Mouse (Mus musculus) brain, embryonic 14.5 days (tissue): ENCODE results near the gene Dlgap4. TPM values are rescaled to one million over a fixed set of nuclear protein-coding genes. Genes with fewer than 3 reads are reported as not detected.

Experiments
- DNase-seq: peaks from one replicate; pipeline ENCODE4 v3.0.0-alpha.2; 2011; ENCODE audit warnings: low read depth
- CTCF ChIP-seq: fragments of 200-500 bp; IDR thresholded peaks from 2 replicates; pipeline ENCODE4 v1.5.1; 2012; ENCODE audit warnings: inconsistent platforms, mild to moderate bottlenecking, moderate library complexity, borderline replicate concordance; ENCODE audit not compliant: insufficient read depth, insufficient read length; ENCODE audit errors: extremely low read depth
- POLR2A ChIP-seq: fragments of 200-500 bp; IDR thresholded peaks from 2 replicates; pipeline ENCODE4 v1.6.1; 2012; ENCODE audit warnings: mild to moderate bottlenecking, inconsistent platforms, borderline replicate concordance; ENCODE audit not compliant: poor library complexity, insufficient read depth, insufficient read length, severe bottlenecking; ENCODE audit errors: extremely low read depth
- polyA plus RNA-seq: library from polyadenylated mRNA; depleted of rRNA; stranded (reverse); fragments of >200 nt; gene quantifications from 2 replicates; pipeline ENCODE4 v1.2.3, GENCODE M21; 2012

Gene Dlgap4
- polyA plus RNA-seq, 1 experiment = 344 TPM

DNA sequence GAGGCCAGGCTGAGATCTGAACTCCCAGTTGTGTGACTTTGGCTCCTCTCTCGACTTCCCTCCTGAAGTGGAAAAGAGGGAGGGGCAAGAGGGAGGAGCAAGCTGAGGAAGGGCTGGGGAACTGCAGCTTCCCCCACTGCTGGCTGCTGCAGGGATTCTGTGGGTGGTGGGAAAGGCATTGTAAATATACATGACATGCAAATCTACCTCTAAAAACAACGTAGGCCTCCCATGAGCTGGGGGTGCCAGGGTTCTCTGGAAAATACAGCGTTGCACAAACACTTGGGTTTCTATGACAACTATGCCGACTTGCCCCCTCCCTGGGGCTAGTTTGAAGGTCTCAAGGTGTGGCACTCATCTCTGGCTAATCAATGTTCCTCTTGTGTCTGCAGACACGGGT is 50.9 kb downstream of the Dlgap4 start:
- no peak for TF ChIP-seq POLR2A
- peak; percentile 68 for DNase-seq

- DNase-seq = no peak
- no peak for TF ChIP-seq POLR2A
- no peak for TF ChIP-seq CTCF
These were observed 51.6 kb downstream of the Dlgap4 start for GRCm38 (mm10) chr2:156664993-156665518.

DNA sequence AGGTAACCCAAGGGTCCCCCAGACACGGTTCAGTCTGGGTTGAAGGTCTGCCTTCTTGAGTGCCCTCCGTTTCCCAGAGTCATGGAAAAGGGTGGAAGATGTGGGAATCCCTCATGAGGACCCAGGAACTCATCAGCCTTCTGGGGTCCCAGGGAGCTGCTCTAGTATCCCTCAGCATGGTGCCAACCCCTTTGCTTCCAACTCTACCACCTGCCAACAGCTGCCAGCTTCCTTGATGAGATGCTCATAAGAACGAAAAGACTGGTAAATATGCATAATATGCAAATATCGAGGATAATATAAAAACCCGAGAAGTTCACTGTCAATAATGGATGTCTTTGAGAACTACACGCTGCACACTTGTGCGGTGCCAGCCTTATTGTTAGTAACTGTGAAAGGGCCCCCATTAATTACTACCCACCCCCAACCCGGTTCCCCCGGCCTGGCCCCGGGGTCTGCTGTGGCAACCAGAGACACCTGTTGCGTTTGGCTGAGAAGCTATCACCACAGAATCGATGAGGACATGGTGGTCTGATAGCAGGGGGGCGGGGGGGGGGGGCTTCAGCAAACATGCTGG is 52.2 kb downstream of the Dlgap4 start:
- TF ChIP-seq CTCF = no peak
- TF ChIP-seq POLR2A = no peak
- peak; percentile 82 for DNase-seq

- DNase-seq = peak; percentile 95
- no peak for TF ChIP-seq CTCF
- TF ChIP-seq POLR2A = no peak
These were observed 52.7 kb downstream of the Dlgap4 start for GRCm38 (mm10) chr2:156666231-156666630.

DNA sequence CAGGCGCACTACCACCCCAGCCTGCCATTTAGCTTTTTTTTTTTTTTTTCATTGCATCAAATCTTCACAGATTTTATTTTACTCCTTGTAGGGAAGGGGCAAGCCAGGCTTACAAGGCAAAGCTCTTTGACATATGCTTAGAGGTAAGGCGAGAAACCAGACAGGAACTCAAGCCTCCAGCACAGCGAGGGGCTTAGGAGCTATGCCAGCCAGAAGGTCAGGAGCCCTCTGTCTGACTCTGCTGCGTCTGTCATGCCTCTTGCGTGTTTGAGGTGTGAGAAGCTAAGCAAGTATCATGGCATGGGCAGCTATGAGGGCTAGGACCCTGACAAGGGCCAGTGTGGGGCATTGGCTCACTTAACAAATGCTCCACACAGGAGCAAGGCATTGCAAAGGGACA is 53.8 kb downstream of the Dlgap4 start:
- no peak for TF ChIP-seq POLR2A
- no peak for TF ChIP-seq CTCF

DNA sequence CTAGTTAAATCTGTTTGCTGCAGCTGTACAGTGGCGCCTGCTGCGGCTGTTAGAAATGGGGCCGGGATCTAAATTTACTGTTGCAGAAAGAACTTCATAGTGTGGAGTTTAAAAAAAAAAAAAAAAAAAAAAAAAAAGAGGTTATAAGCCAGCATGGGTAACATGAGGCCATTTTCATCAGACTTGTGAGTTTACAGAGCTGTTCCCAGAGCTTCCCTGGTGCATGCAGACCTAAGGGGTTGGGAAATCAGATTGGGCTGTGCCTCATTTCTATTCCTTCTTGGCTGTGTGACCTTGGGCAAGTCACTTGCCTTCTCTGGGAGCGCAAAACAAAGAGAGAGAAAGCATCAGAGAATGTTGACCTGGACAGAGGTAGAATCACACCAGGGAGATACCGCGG is 55.1 kb downstream of the Dlgap4 start:
- no peak for DNase-seq
- TF ChIP-seq POLR2A (no peak), CTCF (no peak)

More for the DNA sequence above, 53.8 kb downstream of the Dlgap4 start:
- no peak for DNase-seq

DNA sequence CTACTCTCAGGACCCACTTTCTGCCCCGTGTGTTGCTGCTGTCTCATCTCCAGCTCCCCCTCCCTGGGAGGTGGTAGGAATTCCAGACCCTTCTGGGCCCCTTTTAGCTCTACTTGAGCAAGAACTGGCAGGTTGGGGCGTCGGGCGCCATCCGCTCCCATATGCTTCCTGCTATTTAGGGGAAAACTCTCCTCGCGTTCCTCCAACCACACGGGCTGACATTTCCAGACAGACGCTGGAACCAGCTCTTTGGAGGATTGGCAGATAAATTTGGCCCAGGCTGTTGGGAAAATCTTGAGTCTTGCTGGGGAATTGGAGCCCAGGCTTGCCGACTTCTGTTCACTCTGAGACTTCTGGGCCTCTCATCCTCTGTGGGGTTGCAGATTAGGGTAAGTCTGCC is 59.8 kb downstream of the Dlgap4 start:
- no peak for TF ChIP-seq CTCF
- TF ChIP-seq POLR2A = no peak
- DNase-seq = peak; percentile 84

DNA sequence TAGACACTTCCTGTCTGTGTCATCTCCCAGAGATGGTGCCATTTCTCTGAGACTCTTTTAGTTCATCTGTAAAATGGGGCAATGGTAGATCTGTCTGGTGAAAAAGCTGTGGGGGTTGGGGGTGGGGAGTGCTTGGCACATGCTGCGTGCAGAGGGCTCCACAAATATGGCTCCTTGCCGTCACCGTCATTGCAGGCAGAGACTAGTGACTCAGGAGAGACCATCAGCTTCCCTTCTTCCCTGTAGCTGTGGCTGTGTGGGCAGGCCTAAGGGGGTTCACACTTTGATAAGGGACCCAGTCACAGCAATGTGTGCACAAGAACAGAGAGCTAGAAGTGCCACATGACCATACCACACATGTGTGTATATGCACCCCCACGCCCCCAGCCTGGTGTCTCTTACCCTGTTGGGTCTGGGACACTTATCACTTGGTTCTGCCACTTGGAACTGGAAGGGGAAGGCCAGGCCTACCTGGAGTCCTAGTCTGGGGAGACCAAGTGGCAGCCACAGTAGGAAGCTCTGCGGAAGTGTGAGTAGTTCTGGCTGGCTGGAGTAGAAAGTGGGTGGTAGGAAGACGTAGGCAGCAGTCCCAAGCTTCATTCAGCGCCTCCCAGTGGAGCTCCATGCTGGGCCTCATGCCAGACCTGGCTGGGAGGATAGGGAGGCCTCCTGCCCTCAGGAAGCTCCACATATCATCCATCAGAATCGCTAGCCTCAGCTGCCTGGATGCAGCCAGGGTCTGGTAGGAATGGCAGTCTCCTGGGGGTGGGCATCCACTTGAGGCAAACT is 60.6 kb downstream of the Dlgap4 start:
- TF ChIP-seq CTCF = no peak
- TF ChIP-seq POLR2A = no peak
- no peak for DNase-seq

- TF ChIP-seq CTCF (no peak), POLR2A (no peak)
- DNase-seq = no peak
These were observed 63.4 kb downstream of the Dlgap4 start for GRCm38 (mm10) chr2:156676885-156677284.

DNA sequence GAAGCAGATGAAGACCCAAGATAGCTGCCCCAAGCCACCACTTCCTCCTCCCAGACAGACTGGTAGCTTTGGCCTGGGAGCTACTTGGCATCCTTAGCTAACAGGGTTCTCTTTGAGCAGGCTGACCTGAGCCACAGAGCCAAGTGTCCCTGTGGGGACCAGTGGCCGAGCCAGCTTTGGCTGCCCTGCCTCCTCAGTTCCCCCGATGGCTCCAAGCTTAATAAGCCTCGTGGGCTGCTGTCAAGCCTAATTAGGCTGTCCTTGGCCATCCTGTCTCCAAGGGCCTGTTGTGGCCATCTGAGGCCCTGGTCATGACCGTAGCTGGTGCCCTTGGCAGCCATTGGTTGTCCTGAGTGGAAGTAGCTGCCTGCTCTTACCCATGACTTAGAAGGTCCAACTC is 64.6 kb downstream of the Dlgap4 start:
- no peak for DNase-seq
- TF ChIP-seq CTCF = no peak
- TF ChIP-seq POLR2A = no peak

DNA sequence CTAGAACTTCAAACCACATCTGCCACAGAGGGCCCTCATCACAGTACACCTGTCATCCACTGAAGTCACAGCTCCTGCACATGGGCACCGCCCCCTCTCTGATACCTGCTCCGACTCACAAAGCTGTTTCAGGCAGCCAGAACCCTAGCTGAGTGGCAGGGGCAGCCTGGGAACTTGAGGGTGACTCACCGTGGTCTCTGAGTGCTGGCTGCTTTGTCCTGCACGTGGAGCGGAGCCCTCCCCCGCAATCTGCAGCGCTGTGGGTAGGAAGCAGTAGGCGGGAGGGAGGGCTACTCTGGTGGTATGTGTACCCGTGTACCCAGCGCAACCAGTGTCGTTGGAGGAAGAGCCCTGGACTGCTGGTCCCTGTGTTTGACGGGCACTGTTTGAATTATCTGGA is 69.5 kb downstream of the Dlgap4 start:
- DNase-seq = no peak
- TF ChIP-seq CTCF (no peak), POLR2A (no peak)

GRCm38 (mm10) chr2:156685999-156686398 is 72.5 kb downstream of the Dlgap4 start:
- DNase-seq = no peak
- no peak for TF ChIP-seq POLR2A
- no peak for TF ChIP-seq CTCF

DNA sequence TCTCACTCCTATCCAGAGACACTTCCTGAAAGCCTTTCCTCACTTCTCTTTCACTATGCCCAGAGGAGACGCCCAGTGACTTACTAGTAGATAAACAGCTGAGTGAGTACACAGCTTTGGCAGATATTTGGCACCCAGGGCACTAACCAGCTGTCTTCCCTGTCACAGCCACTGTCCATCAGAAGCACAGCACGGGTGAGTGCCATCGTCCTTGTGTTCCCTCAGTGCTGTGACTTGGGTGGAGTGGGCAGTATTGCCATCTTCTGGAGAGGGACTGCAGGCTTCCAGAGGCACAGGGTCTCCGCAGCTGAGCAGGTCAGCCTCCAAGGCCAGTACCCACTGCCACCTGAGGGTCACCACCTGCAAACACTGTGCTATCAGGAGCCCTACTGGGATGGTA is 73.2 kb downstream of the Dlgap4 start:
- no peak for DNase-seq
- TF ChIP-seq POLR2A (no peak), CTCF (no peak)

DNA sequence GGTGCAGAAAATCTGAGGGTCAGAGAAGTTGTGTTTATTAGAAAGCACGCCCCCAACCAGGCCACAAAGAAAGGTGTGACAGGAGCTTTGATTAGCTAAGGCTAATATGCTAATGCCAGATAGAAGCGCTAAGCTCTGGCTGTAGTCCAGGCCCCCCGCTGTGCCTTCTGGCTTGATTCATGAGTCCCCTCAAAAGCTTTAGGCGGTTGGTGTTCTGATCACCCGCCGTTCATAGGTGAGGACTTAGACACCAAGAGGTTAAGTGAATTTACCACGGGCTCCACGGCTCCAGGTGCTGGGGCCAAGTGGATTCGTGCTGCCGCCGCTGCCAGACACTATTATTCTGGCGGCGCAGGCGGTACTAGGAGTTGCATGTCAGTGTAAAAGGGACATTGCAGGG is 75.1 kb downstream of the Dlgap4 start:
- peak; percentile 84 for DNase-seq
- TF ChIP-seq POLR2A = no peak
- TF ChIP-seq CTCF = no peak

- DNase-seq = no peak
- TF ChIP-seq POLR2A = no peak
- no peak for TF ChIP-seq CTCF
These were observed 77.3 kb downstream of the Dlgap4 start for GRCm38 (mm10) chr2:156690833-156691232.

- no peak for DNase-seq
- no peak for TF ChIP-seq CTCF
- TF ChIP-seq POLR2A = no peak
These were observed 78.2 kb downstream of the Dlgap4 start for GRCm38 (mm10) chr2:156691746-156692145.
